Mouse (Mus musculus) embryonic facial prominence, embryonic 11.5 days (tissue): ENCODE measurements around the gene Il6ra. TPM values are rescaled to one million over a fixed set of nuclear protein-coding genes. Genes with fewer than 3 reads are reported as not detected.

Source experiments
- ATAC-seq: fragments of 200-750 bp; cut with Nextera tagmentation; replicated peaks from 2 replicates; pipeline ENCODE4 v1.8.0; 2017; ENCODE audit warnings: low read depth; ENCODE audit not compliant: insufficient number of reproducible peaks, low FRiP score, low TSS enrichment
- DNase-seq: peaks from one replicate; pipeline ENCODE4 v3.0.0-alpha.2; 2015; ENCODE audit warnings: low spot score
- H3K27ac ChIP-seq: fragments of 300-500 bp; sonication (generic); replicated peaks from 2 replicates; pipeline ENCODE4 v1.5.1; 2014; ENCODE audit warnings: mild to moderate bottlenecking, low read depth, low read length, control low read depth
- H3K27me3 ChIP-seq: fragments of 300-500 bp; sonication (generic); 2 replicates; pipeline ENCODE4 v1.6.1; 2014; ENCODE audit warnings: mild to moderate bottlenecking, low read length, moderate library complexity, mixed read lengths; ENCODE audit not compliant: control insufficient read depth, insufficient read depth
- H3K36me3 ChIP-seq: fragments of 300-500 bp; sonication (generic); replicated peaks from 2 replicates; pipeline ENCODE4 v1.6.1; 2014; ENCODE audit warnings: low read depth, mild to moderate bottlenecking, low read length, moderate library complexity, mixed read lengths; ENCODE audit not compliant: control insufficient read depth, insufficient read depth
- H3K4me1 ChIP-seq: fragments of 300-500 bp; sonication (generic); 2 replicates; pipeline ENCODE4 v1.6.1; 2014; ENCODE audit warnings: low read length, mixed read lengths; ENCODE audit not compliant: control insufficient read depth, insufficient read depth
- H3K4me2 ChIP-seq: fragments of 300-500 bp; sonication (generic); 2 replicates; pipeline ENCODE4 v1.6.1; 2014; ENCODE audit warnings: low read depth, mild to moderate bottlenecking, control low read depth, low read length, moderate library complexity
- H3K4me3 ChIP-seq: fragments of 300-500 bp; sonication (generic); 2 replicates; pipeline ENCODE4 v1.5.1; 2014; ENCODE audit warnings: low read depth, low read length, control low read depth
- H3K9ac ChIP-seq: fragments of 300-500 bp; sonication (generic); replicated peaks from 2 replicates; pipeline ENCODE4 v1.6.1; 2014; ENCODE audit warnings: mild to moderate bottlenecking, control low read depth, low read length
- H3K9me3 ChIP-seq: fragments of 300-500 bp; sonication (generic); replicated peaks from 2 replicates; pipeline ENCODE4 v1.6.1; 2016; ENCODE audit warnings: mild to moderate bottlenecking, low read length, inconsistent platforms, mixed read lengths; ENCODE audit not compliant: control insufficient read depth
- WGBS: fragments of 180-500 bp; shearing (Covaris S2); extraction: QIAGEN DNeasy Blood & Tissue Kit; methylation state at CpG from one replicate; pipeline ENCODE4 v1.1.7; 2014; 5-methylcytosine and 5-hydroxymethylcytosine counted together
- polyA plus RNA-seq: library from polyadenylated mRNA; unstranded; fragments of >200 nt; fragmentation: Nextera tagmentation; extraction: Ambion mirVana; gene quantifications from 2 replicates; pipeline ENCODE4 v1.2.1, GENCODE M21; 2014

Il6ra gene
- polyA plus RNA-seq, 1 experiment from 2014 or later, result 0.21 TPM

GRCm38 (mm10) chr3:89891696-89892095 lies 21.3 kb downstream of the Il6ra start:
- H3K4me3 ChIP-seq, result no peak overlapping the region

DNA sequence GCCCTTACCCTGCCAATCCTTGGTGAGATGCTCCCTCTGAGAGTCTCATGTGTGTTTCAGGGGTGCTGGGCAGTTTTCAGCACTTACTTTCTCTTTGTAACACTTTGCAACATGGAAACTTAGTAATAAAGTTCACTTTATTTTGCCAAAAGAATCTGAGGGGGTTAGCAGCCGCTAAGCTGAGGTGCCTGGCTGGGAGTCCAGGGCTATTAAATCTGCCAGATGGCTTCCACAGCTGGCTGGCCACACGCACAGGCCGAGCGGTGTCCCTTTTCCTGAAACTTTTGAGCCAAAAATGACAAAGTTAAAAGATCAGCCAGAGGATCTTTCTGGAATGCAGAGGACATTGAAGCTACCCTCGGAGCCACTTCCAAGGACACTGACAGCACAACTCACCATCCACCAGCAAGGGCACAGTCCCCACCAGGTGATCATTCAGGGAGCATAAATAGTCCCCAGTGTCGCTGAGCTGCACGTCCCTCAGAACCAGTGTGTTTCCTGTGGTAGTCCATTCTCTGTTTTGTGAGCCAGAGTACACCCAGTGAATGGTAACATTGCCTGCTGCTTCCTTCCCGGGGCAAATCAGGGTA lies 23.1 kb downstream of the Il6ra start:
- Histone ChIP-seq H3K9me3 (no peaks in the 10 kb centered on the region), H3K36me3 (no peaks in the 10 kb centered on the region), H3K27ac (no peak overlapping the region), H3K27me3 (no peaks in the 10 kb centered on the region), H3K4me2 (no peak overlapping the region), H3K9ac (no peak overlapping the region), H3K4me3 (no peak overlapping the region), H3K4me1 (no peaks in the 10 kb centered on the region)
- DNase-seq, result no peak
- WGBS, result 77% methylated on average over 8 of the region's 8 CpGs
- no peak for ATAC-seq

More at GRCm38 (mm10) chr3:89891696-89892095, 21.3 kb downstream of the Il6ra start:
- Histone ChIP-seq H3K27me3 (no peaks in the 10 kb centered on the region), H3K4me1 (no peaks in the 10 kb centered on the region), H3K9ac (no peak overlapping the region), H3K9me3 (no peaks in the 10 kb centered on the region), H3K36me3 (no peaks in the 10 kb centered on the region), H3K4me2 (no peak overlapping the region), H3K27ac (no peak overlapping the region)
- ATAC-seq (no peak), DNase-seq (no peak)

- Histone ChIP-seq H3K4me1 (no peaks in the 10 kb centered on the region), H3K36me3 (no peaks in the 10 kb centered on the region), H3K4me3 (no peak overlapping the region), H3K4me2 (no peak overlapping the region), H3K27ac (no peak overlapping the region), H3K9me3 (no peaks in the 10 kb centered on the region), H3K9ac (no peak overlapping the region; the same call in 1 of the 2 replicates), H3K27me3 (no peaks in the 10 kb centered on the region)
- ATAC-seq (no peak), DNase-seq (no peak)
- WGBS, result 82% methylated on average over 7 of the region's 7 CpGs
Measured at GRCm38 (mm10) chr3:89887582-89888230, 25.3 kb downstream of the Il6ra start.

- Histone ChIP-seq H3K9me3 (no peaks in the 10 kb centered on the region), H3K9ac (no peak overlapping the region), H3K4me2 (no peak overlapping the region), H3K4me3 (no peak overlapping the region), H3K27me3 (no peaks in the 10 kb centered on the region), H3K4me1 (no peaks in the 10 kb centered on the region), H3K36me3 (no peaks in the 10 kb centered on the region), H3K27ac (no peak overlapping the region)
- WGBS, result 92% methylated on average over 11 of the region's 11 CpGs
- DNase-seq, result no peak
- ATAC-seq, result no peak
Measured at GRCm38 (mm10) chr3:89885766-89886165, 27.2 kb downstream of the Il6ra start.

- H3K27me3 ChIP-seq, result no peaks in the 10 kb centered on the region
- H3K4me3 ChIP-seq, result no peak overlapping the region
- no peaks in the 10 kb centered on the region for H3K36me3 ChIP-seq
- H3K4me2 ChIP-seq, result no peak overlapping the region
- no peak overlapping the region for H3K9ac ChIP-seq
- DNase-seq, result no peak
- H3K9me3 ChIP-seq, result no peaks in the 10 kb centered on the region
- 83% methylated on average over 4 of the region's 4 CpGs for WGBS
- no peaks in the 10 kb centered on the region for H3K4me1 ChIP-seq
- no peak overlapping the region for H3K27ac ChIP-seq
- no peak for ATAC-seq
Measured at GRCm38 (mm10) chr3:89883582-89884041, 29.4 kb downstream of the Il6ra start.

DNA sequence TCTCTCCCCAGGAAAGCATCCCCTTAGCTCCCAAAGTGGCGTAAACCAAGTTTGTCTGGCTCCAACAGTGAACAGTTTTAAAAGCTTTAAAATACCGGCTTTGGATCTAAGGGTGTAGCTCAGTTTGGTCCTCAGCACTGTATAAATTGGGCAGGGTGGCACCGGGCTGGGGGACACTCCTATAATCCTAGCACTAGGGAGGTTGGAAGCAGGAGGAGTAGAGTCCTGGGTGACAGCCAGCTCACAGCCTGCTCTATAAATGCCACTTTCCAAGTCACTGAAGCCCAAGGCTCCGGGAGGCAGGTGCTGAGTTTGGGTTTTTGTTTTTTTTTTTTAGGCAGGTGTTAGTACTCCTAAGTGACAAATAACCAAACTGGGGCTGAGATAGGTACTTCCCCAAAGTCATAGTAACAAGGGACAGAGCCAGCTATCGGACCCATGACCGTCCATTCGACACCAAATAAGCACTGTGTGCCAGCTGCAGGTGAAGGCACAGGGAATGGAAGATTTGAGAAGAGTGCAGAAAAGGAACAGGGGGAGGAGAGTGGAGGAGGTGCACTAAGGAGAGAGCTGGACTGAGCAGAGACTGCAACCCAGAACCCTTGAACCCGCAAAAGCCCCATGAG lies 30.3 kb downstream of the Il6ra start:
- ATAC-seq (no peak), DNase-seq (no peak)
- no peaks in the 10 kb centered on the region for H3K4me1 ChIP-seq
- H3K4me2 ChIP-seq, result no peak overlapping the region
- no peaks in the 10 kb centered on the region for H3K36me3 ChIP-seq
- no peak overlapping the region for H3K9ac ChIP-seq
- H3K27ac ChIP-seq, result no peak overlapping the region
- 74% methylated on average over 8 of the region's 8 CpGs for WGBS
- no peaks in the 10 kb centered on the region for H3K27me3 ChIP-seq
- no peaks in the 10 kb centered on the region for H3K9me3 ChIP-seq
- H3K4me3 ChIP-seq, result no peak overlapping the region

- no peak for ATAC-seq
- Histone ChIP-seq H3K27ac (no peak overlapping the region), H3K9ac (no peak overlapping the region), H3K4me2 (no peak overlapping the region), H3K4me3 (no peak overlapping the region), H3K36me3 (no peaks in the 10 kb centered on the region), H3K27me3 (no peaks in the 10 kb centered on the region), H3K9me3 (no peaks in the 10 kb centered on the region), H3K4me1 (no peaks in the 10 kb centered on the region)
- DNase-seq, result no peak
- WGBS, result 80% methylated on average over 5 of the region's 5 CpGs
Measured at GRCm38 (mm10) chr3:89880036-89880851, 32.8 kb downstream of the Il6ra start.
